In genomic region chr16:36987399-36987798, GRCm38 (mm10) we compare ENCODE assay signal across 31 mouse cellular contexts. TPM values are rescaled to one million over a fixed set of nuclear protein-coding genes. Genes with fewer than 3 reads are reported as not detected.
DNase-seq lines count a peak whose midpoint lies in the region; ATAC-seq and TF ChIP-seq lines count a peak whose summit lies in the region.
"Had no signal": no experiment of that assay in that cellular context is flagged by ENCODE, and none has a peak within 500 bp of the region (broad histone marks: within the 10 kb centered on the region; RNA-seq: fewer than 3 reads in every experiment).

No protein-coding gene starts in this region.

- no peaks in the 10 kb centered on the region for H3K36me3 ChIP-seq in embryonic facial prominence, embryonic 14.5 days (ENCODE audit: control insufficient read depth, insufficient read depth, low read length)
- H3K36me3 ChIP-seq in embryonic facial prominence, embryonic 10.5 days (replicated peaks), result no peaks in the 10 kb centered on the region
- H3K36me3 ChIP-seq in heart, embryonic 13.5 days, result peaks cover 4% of the 10 kb centered on the region
- H3K36me3 ChIP-seq in heart, embryonic 10.5 days, result no peaks in the 10 kb centered on the region
- H3K36me3 ChIP-seq in kidney, adult 2 months (ENCODE audit: control insufficient read depth, insufficient read depth, low read length), result no peaks in the 10 kb centered on the region
- H3K36me3 ChIP-seq: hindbrain, embryonic 13.5 days; liver, embryonic 12.5 days; midbrain, embryonic 12.5 days; neural tube, embryonic 13.5 days had no signal

- H3K27ac ChIP-seq in embryonic facial prominence, embryonic 14.5 days (replicated peaks; ENCODE audit: low read depth, low read length), result no peak overlapping the region
- H3K27ac ChIP-seq in embryonic facial prominence, embryonic 10.5 days (replicated peaks), result no peak overlapping the region
- 0 out of 2 replicates have a peak overlapping the region, but pooled peaks have one; percentile 24 for H3K27ac ChIP-seq in heart, embryonic 13.5 days (replicated peaks)
- H3K27ac ChIP-seq in heart, embryonic 10.5 days, result no peak overlapping the region
- H3K27ac ChIP-seq in kidney, adult 2 months (ENCODE audit: insufficient read depth, low read depth, low read length), result peak overlapping the region; percentile 74
- H3K27ac ChIP-seq: forebrain, embryonic 13.5 days; hindbrain, embryonic 13.5 days; liver, embryonic 12.5 days; midbrain, embryonic 12.5 days; neural tube, embryonic 13.5 days had no signal

- peaks cover 6% of the 10 kb centered on the region for H3K4me1 ChIP-seq in embryonic facial prominence, embryonic 14.5 days (ENCODE audit: control insufficient read depth, insufficient read depth, low read length)
- H3K4me1 ChIP-seq in embryonic facial prominence, embryonic 10.5 days, result peaks cover 25% of the 10 kb centered on the region
- peaks cover 49% of the 10 kb centered on the region for H3K4me1 ChIP-seq in heart, embryonic 13.5 days
- H3K4me1 ChIP-seq in heart, embryonic 10.5 days, result peaks cover 30% of the 10 kb centered on the region
- peaks cover 6% of the 10 kb centered on the region; the same call in 1 of the 2 replicates for H3K4me1 ChIP-seq in kidney, adult 2 months (ENCODE audit: control insufficient read depth, insufficient read depth, low read length)
- H3K4me1 ChIP-seq: forebrain, embryonic 13.5 days; hindbrain, embryonic 13.5 days; liver, embryonic 12.5 days; midbrain, embryonic 12.5 days; neural tube, embryonic 13.5 days had no signal

- TF ChIP-seq CTCF in kidney, adult 2 months (conservative IDR thresholded peaks at IDR 0.05; ENCODE audit: insufficient read depth, insufficient read length, low read depth, low read length), result no peak

- TF ChIP-seq POLR2A in kidney, adult 2 months (IDR thresholded peaks at IDR 0.05; ENCODE audit: low read depth, low read length), result no peak

- 63% methylated on average over 2 of the region's 2 CpGs for WGBS in embryonic facial prominence, embryonic 14.5 days
- WGBS in embryonic facial prominence, embryonic 10.5 days, result 81% methylated on average over 2 of the region's 2 CpGs
- 71% methylated on average over 2 of the region's 2 CpGs for WGBS in heart, embryonic 13.5 days
- WGBS in heart, embryonic 10.5 days, result 65% methylated on average over 2 of the region's 2 CpGs
- 57% methylated on average over 2 of the region's 2 CpGs for WGBS in kidney, adult 2 months

- no peak for ATAC-seq in embryonic facial prominence, embryonic 14.5 days (ENCODE audit: low read depth)
- no peak for ATAC-seq in heart, embryonic 13.5 days (ENCODE audit: extremely low read depth, insufficient number of reproducible peaks, low FRiP score, low TSS enrichment)
- ATAC-seq: activated CD4-positive, CD25-positive, alpha-beta regulatory T cell, adult 4 months; forebrain, embryonic 13.5 days; intestine, embryonic 16.5 days; liver, embryonic 12.5 days; liver, postnatal 0 days had no signal

- no peaks in the 10 kb centered on the region for H3K27me3 ChIP-seq in embryonic facial prominence, embryonic 14.5 days (replicated peaks; ENCODE audit: control insufficient read depth, insufficient read depth, low read length)
- no peaks in the 10 kb centered on the region for H3K27me3 ChIP-seq in embryonic facial prominence, embryonic 10.5 days (replicated peaks; ENCODE audit: low read depth, poor library complexity, severe bottlenecking)
- no peaks in the 10 kb centered on the region for H3K27me3 ChIP-seq in heart, embryonic 13.5 days (replicated peaks)
- no peaks in the 10 kb centered on the region for H3K27me3 ChIP-seq in heart, embryonic 10.5 days (ENCODE audit: insufficient read depth, poor library complexity, severe bottlenecking)
- no peaks in the 10 kb centered on the region for H3K27me3 ChIP-seq in kidney, adult 2 months (replicated peaks; ENCODE audit: control insufficient read depth, insufficient read depth, low read length)
- H3K27me3 ChIP-seq: CH12.LX; forebrain, embryonic 13.5 days; hindbrain, embryonic 13.5 days; liver, embryonic 12.5 days; megakaryocyte, embryonic 14.5 days; midbrain, embryonic 12.5 days; neural tube, embryonic 13.5 days had no signal

- no peaks in the 10 kb centered on the region for H3K9me3 ChIP-seq in embryonic facial prominence, embryonic 14.5 days (ENCODE audit: control insufficient read depth, low read length)
- H3K9me3 ChIP-seq in embryonic facial prominence, embryonic 10.5 days, result no peaks in the 10 kb centered on the region
- H3K9me3 ChIP-seq in heart, embryonic 13.5 days, result no peaks in the 10 kb centered on the region
- H3K9me3 ChIP-seq in heart, embryonic 10.5 days, result no peaks in the 10 kb centered on the region
- H3K9me3 ChIP-seq: forebrain, embryonic 13.5 days; hindbrain, embryonic 13.5 days; liver, embryonic 12.5 days; midbrain, embryonic 12.5 days; neural tube, embryonic 13.5 days had no signal

- H3K4me2 ChIP-seq in embryonic facial prominence, embryonic 14.5 days (ENCODE audit: low read depth, low read length), result no peak overlapping the region
- H3K4me2 ChIP-seq in heart, embryonic 13.5 days, result peak overlapping the region; percentile 66
- H3K4me2 ChIP-seq: forebrain, embryonic 13.5 days; hindbrain, embryonic 13.5 days; liver, embryonic 12.5 days; midbrain, embryonic 12.5 days; neural tube, embryonic 13.5 days had no signal

- DNase-seq in embryonic facial prominence, embryonic 14.5 days (ENCODE audit: low spot score), result peak; percentile 15
- no peak for DNase-seq in embryonic facial prominence, embryonic 10.5 days (ENCODE audit: low spot score)
- DNase-seq in heart, embryonic 10.5 days (ENCODE audit: low spot score), result no peak
- peak; percentile 9 for DNase-seq in kidney, adult 2 months
- no peak for DNase-seq in kidney, postnatal 10 days
- DNase-seq in brain, adult 2 months (ENCODE audit: low read depth, low spot score), result peak; percentile 17
- no peak for DNase-seq in frontal cortex, adult 2 months (ENCODE audit: extremely low spot score in 1 of 2, low spot score in 1 of 2)
- DNase-seq: adrenal gland, adult 2 months; adrenal gland, postnatal 36 days; cerebellum, adult 2 months; cerebellum, postnatal 14 days; gastrocnemius, postnatal 36 days; heart, postnatal 36 days; layer of hippocampus, adult 9-11 months; liver, postnatal 0 days; lung, postnatal 36 days; right cerebral cortex, postnatal 4 days; thymus, adult 2 months; thymus, postnatal 36 days had no signal

- H3K9ac ChIP-seq in embryonic facial prominence, embryonic 14.5 days (ENCODE audit: low read depth, low read length), result no peak overlapping the region
- 0 out of 2 replicates have a peak overlapping the region, but pooled peaks have one; percentile 47 for H3K9ac ChIP-seq in heart, embryonic 13.5 days
- H3K9ac ChIP-seq: forebrain, embryonic 13.5 days; hindbrain, embryonic 13.5 days; liver, embryonic 12.5 days; liver, postnatal 0 days; midbrain, embryonic 12.5 days; neural tube, embryonic 13.5 days had no signal

- H3K4me3 ChIP-seq in embryonic facial prominence, embryonic 14.5 days (ENCODE audit: low read depth, low read length), result no peak overlapping the region
- H3K4me3 ChIP-seq in embryonic facial prominence, embryonic 10.5 days, result no peak overlapping the region
- no peak overlapping the region for H3K4me3 ChIP-seq in heart, embryonic 13.5 days
- no peak overlapping the region for H3K4me3 ChIP-seq in heart, embryonic 10.5 days
- no peak overlapping the region for H3K4me3 ChIP-seq in kidney, adult 2 months (ENCODE audit: insufficient read depth, low read depth, low read length)
- H3K4me3 ChIP-seq: forebrain, embryonic 13.5 days; hindbrain, embryonic 13.5 days; liver, embryonic 12.5 days; megakaryocyte, embryonic 14.5 days; midbrain, embryonic 12.5 days; neural tube, embryonic 13.5 days had no signal

RNA-seq across cellular contexts. Expression of gene Fbxo40, which starts 2.9 kb away (rescaled TPM):
- polyA plus RNA-seq in embryonic facial prominence, embryonic 14.5 days (2014; fragmentation: Nextera tagmentation; extraction: Ambion mirVana), result 0.84 and 0.86 TPM in 2 replicates
- polyA plus RNA-seq in embryonic facial prominence, embryonic 10.5 days (2016; fragmentation: Nextera tagmentation; extraction: Ambion mirVana), result 0.15 and 0.46 TPM in 2 replicates
- 8.5 and 8.8 TPM in 2 replicates for polyA plus RNA-seq in heart, embryonic 13.5 days (2015; fragmentation: Nextera tagmentation; extraction: Ambion mirVana)
- 3.7 and 6.9 TPM in 2 replicates for polyA plus RNA-seq in heart, embryonic 10.5 days (2016; fragmentation: Nextera tagmentation; extraction: Ambion mirVana)
- 9.0 and 9.4 TPM in 2 replicates for polyA plus RNA-seq in kidney, adult 2 months (2012; rRNA removed)
- 0.06 TPM in 2 replicates for polyA plus RNA-seq in frontal cortex, adult 2 months (2012; rRNA removed)
- polyA plus RNA-seq: hindbrain, embryonic 13.5 days; intestine, embryonic 16.5 days; liver, postnatal 0 days; midbrain, embryonic 12.5 days; midbrain, postnatal 0 days had no signal

RNA-seq across cellular contexts. Expression of gene Polq, which starts 24.2 kb away (rescaled TPM):
- 4.4 and 5.1 TPM in 2 replicates for polyA plus RNA-seq in embryonic facial prominence, embryonic 14.5 days (2014; fragmentation: Nextera tagmentation; extraction: Ambion mirVana)
- 11.9 and 14.3 TPM in 2 replicates for polyA plus RNA-seq in embryonic facial prominence, embryonic 10.5 days (2016; fragmentation: Nextera tagmentation; extraction: Ambion mirVana)
- 4.4 and 5.5 TPM in 2 replicates for polyA plus RNA-seq in heart, embryonic 13.5 days (2015; fragmentation: Nextera tagmentation; extraction: Ambion mirVana)
- 9.8 and 11.1 TPM in 2 replicates for polyA plus RNA-seq in heart, embryonic 10.5 days (2016; fragmentation: Nextera tagmentation; extraction: Ambion mirVana)
- polyA plus RNA-seq in kidney, adult 2 months (2012; rRNA removed), result 0.05 and 0.06 TPM in 2 replicates
- 1.8 and 1.9 TPM in 2 replicates for polyA plus RNA-seq in frontal cortex, adult 2 months (2012; rRNA removed)

RNA-seq across cellular contexts. Expression of gene Hcls1, which starts 52.6 kb away (rescaled TPM):
- 3.9 and 4.0 TPM in 2 replicates for polyA plus RNA-seq in embryonic facial prominence, embryonic 14.5 days (2014; fragmentation: Nextera tagmentation; extraction: Ambion mirVana)
- 1.5 and 3.0 TPM in 2 replicates for polyA plus RNA-seq in embryonic facial prominence, embryonic 10.5 days (2016; fragmentation: Nextera tagmentation; extraction: Ambion mirVana)
- polyA plus RNA-seq in heart, embryonic 13.5 days (2015; fragmentation: Nextera tagmentation; extraction: Ambion mirVana), result 5.5 and 5.8 TPM in 2 replicates
- polyA plus RNA-seq in heart, embryonic 10.5 days (2016; fragmentation: Nextera tagmentation; extraction: Ambion mirVana), result 2.2 and 3.8 TPM in 2 replicates
- 5.8 and 10.9 TPM in 2 replicates for polyA plus RNA-seq in kidney, adult 2 months (2012; rRNA removed)
- 5.9 and 7.4 TPM in 2 replicates for polyA plus RNA-seq in frontal cortex, adult 2 months (2012; rRNA removed)
- polyA plus RNA-seq: C2C12 had no signal

Comparison
In these comparisons a context has a peak if more than half of its experiments do, and no peak if none do; other contexts are left out.
1. DNase-seq: peak in embryonic facial prominence, embryonic 14.5 days (single experiment), kidney, adult 2 months (single experiment) and brain, adult 2 months (single experiment); none in embryonic facial prominence, embryonic 10.5 days (single experiment), heart, embryonic 10.5 days (single experiment), kidney, postnatal 10 days (single experiment) and frontal cortex, adult 2 months (0 of 2).
2. H3K27ac ChIP-seq: peak in heart, embryonic 13.5 days (single experiment) and kidney, adult 2 months (single experiment); none in embryonic facial prominence, embryonic 14.5 days (single experiment), embryonic facial prominence, embryonic 10.5 days (single experiment) and heart, embryonic 10.5 days (single experiment).